12 mouse cellular contexts compared by ENCODE assay signal in the genomic region with DNA sequence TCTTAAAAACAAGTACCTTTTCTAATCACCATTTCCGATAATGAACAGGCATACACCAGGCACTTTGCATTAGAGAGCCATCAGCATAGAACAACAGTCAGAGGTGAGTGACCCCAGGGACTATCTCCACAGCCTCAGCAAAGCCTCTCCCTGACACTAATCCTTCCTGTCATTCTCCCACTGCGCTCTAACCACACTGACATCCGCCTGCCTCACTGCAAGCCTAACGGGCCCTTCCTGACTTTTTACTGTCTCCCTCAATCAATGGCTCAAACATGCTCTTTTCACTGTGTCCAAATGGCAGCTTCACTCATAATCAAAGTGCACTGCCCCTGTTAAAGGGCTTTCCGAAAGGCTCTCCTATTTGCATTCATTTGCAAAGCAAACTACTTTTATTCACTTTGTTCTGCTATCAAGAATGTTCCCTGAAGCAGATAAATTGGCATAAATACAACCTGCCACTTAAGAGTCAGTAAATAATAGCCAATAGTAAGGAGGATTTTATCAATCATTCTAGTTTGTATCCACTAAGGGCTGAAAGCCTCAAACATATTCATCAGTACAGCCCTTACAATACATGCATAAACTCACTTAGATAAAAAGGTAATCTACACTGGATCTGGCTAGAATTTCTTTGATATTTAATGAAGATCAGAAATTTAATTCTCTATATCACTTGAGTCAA.
A peak's percentile ranks its signal among the peaks of the same experiment; 100 is the strongest.
DNase-seq lines count a peak whose midpoint lies in the region; ATAC-seq lines count a peak whose summit lies in the region.
"Had no signal": no experiment of that assay in that cellular context is flagged by ENCODE, and none has a peak within 500 bp of the region (broad histone marks: within the 10 kb centered on the region; RNA-seq: fewer than 3 reads in every experiment).

No protein-coding gene starts in this region.

- H3K4me2 ChIP-seq in hindbrain, embryonic 12.5 days (replicated peaks): no peak overlapping the region
- H3K4me2 ChIP-seq in midbrain, embryonic 16.5 days (ENCODE audit: low read length): no peak overlapping the region
- H3K4me2 ChIP-seq: intestine, embryonic 15.5 days; stomach, embryonic 15.5 days had no signal

- H3K9ac ChIP-seq in hindbrain, embryonic 12.5 days: no peak overlapping the region
- H3K9ac ChIP-seq in midbrain, embryonic 16.5 days (ENCODE audit: low read depth, low read length): 0 out of 2 replicates have a peak overlapping the region, but pooled peaks have one; percentile 16
- H3K9ac ChIP-seq: intestine, embryonic 15.5 days; stomach, embryonic 15.5 days had no signal

- H3K36me3 ChIP-seq in hindbrain, embryonic 12.5 days: no peaks in the 10 kb centered on the region
- H3K36me3 ChIP-seq in midbrain, embryonic 16.5 days (ENCODE audit: control insufficient read depth, insufficient read depth, low read length): no peaks in the 10 kb centered on the region
- H3K36me3 ChIP-seq: intestine, embryonic 15.5 days; stomach, embryonic 15.5 days had no signal

- H3K27me3 ChIP-seq in hindbrain, embryonic 12.5 days: no peaks in the 10 kb centered on the region
- no peaks in the 10 kb centered on the region for H3K27me3 ChIP-seq in midbrain, embryonic 16.5 days (ENCODE audit: control insufficient read depth, insufficient read depth, low read depth, low read length)
- H3K27me3 ChIP-seq: intestine, embryonic 15.5 days; stomach, embryonic 15.5 days had no signal

- H3K4me1 ChIP-seq in hindbrain, embryonic 12.5 days: peaks cover 15% of the 10 kb centered on the region
- peaks cover 12% of the 10 kb centered on the region for H3K4me1 ChIP-seq in midbrain, embryonic 16.5 days (ENCODE audit: control insufficient read depth, insufficient read depth, low read length)
- H3K4me1 ChIP-seq: intestine, embryonic 15.5 days; stomach, embryonic 15.5 days had no signal

- peak; percentile 38 for DNase-seq in Muller cell, postnatal 12 days (ENCODE audit: inconsistent ontology term)
- no peak for DNase-seq in c-Kit-positive CD71-positive TER-119-positive erythroid progenitor cells, embryonic 14.5 days (ENCODE audit: low spot score)
- DNase-seq in right cerebral cortex, adult 2 months (ENCODE audit: low spot score in 2 of 2): no peak
- DNase-seq in left cerebral cortex, postnatal 14 days (ENCODE audit: low spot score in 2 of 2): no peak
- DNase-seq: cerebellum, adult 8-10 months; gastrocnemius, postnatal 10 days; thymus, postnatal 4 days had no signal

- ATAC-seq in common myeloid progenitor, adult 5-6 weeks (replicated peaks; ENCODE audit: low read depth, poor library complexity, severe bottlenecking): 0 out of 2 replicates have a peak, but pooled peaks have one; percentile 22
- ATAC-seq in hindbrain, embryonic 12.5 days (ENCODE audit: low FRiP score): peak; percentile 65
- ATAC-seq in midbrain, embryonic 16.5 days: peak; percentile 73
- ATAC-seq: intestine, embryonic 15.5 days had no signal

- H3K27ac ChIP-seq in hindbrain, embryonic 12.5 days: no peak overlapping the region
- H3K27ac ChIP-seq in midbrain, embryonic 16.5 days (ENCODE audit: low read length): peak overlapping the region; percentile 33; the same call in 1 of the 2 replicates
- H3K27ac ChIP-seq: intestine, embryonic 15.5 days; stomach, embryonic 15.5 days had no signal

- H3K9me3 ChIP-seq in hindbrain, embryonic 12.5 days (replicated peaks): no peaks in the 10 kb centered on the region
- H3K9me3 ChIP-seq in midbrain, embryonic 16.5 days (replicated peaks; ENCODE audit: control insufficient read depth, low read length, poor library complexity, severe bottlenecking): no peaks in the 10 kb centered on the region
- H3K9me3 ChIP-seq: intestine, embryonic 15.5 days; stomach, embryonic 15.5 days had no signal

- intact Hi-C loops in left cerebral cortex, postnatal 14 days (cut with DNase I): no loop called here

- H3K4me3 ChIP-seq in hindbrain, embryonic 12.5 days: no peak overlapping the region
- no peak overlapping the region for H3K4me3 ChIP-seq in midbrain, embryonic 16.5 days (ENCODE audit: low read depth, low read length)
- H3K4me3 ChIP-seq: intestine, embryonic 15.5 days; stomach, embryonic 15.5 days had no signal

- 6% methylated on average over 5 of the region's 5 CpGs for WGBS in hindbrain, embryonic 12.5 days
- WGBS in midbrain, embryonic 16.5 days: 2% methylated on average over 5 of the region's 5 CpGs

Comparison
In these comparisons a context has a peak if more than half of its experiments do, and no peak if none do; other contexts are left out.
1. ATAC-seq: peak in every context shown above with its lines; median percentile 73 in midbrain, embryonic 16.5 days; 65 in hindbrain, embryonic 12.5 days; 22 in common myeloid progenitor, adult 5-6 weeks.